Mouse (Mus musculus) cerebellum, adult 11 months (tissue): ENCODE measurements around the gene Ccnb1ip1.
"Not testable (repeated sequence)": the region's sequence is repeated elsewhere in the genome, so short reads cannot be mapped to it uniquely, and the experiment has no call there.

Experiments
- DNase-seq: peaks from one replicate; pipeline ENCODE4 v3.0.0; 2022

Gene Ccnb1ip1

DNA sequence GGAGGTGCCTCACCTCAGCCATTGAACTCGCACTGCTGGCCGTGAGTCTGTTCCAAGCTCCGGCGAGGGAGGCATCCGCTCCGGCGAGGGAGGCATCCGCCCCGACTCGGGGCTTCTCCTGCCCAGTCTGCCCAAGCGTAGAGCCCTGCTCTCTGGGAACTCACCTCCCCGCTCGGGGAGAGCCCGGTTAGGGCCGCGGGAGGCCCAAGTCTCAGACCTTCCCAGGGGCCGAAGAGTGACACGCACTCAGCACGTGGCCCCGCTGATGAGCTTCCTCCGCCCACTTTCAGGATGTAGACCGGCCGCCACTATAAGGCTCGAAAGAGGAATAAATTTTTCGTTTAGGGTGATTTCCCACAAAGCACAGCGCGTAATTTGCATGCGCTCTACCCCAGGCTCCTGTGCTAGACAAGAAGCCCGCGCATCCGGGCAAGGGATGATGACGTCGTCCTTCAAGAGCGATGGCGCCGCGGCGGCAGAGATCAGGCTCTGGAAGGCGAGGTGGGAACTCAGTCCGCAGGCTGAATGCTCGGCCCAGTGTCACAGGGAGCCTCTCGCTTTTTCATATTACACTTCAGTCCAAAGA is at the start of gene Ccnb1ip1, which contains the start of gene Parp2:
TSS of gene Ccnb1ip1 (minus strand) at position 246 of the 586 bp plus-strand sequence.
TSS of gene Parp2 (plus strand) at position 355 of the 586 bp plus-strand sequence.
- peak; percentile 99 for DNase-seq

DNA sequence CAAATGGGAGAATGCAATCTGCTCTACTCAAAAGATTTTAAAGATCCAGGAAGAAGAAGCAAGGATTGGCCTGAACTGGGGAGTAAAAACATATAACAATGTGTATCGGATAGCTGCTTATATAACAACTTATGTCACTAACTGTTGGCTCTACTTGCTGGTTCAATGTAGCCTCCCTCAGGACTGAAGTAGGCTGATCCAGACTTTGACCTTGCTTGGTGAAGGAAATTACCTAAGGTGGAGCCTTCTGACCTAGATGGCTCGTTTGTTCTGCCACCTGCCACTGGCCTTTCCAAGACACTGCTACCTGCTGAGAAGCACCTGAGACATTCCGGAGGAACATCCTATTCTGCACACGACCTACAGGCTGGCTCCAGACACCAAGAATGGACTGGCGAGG is 48.3 kb upstream of the Ccnb1ip1 start:
- no peak for DNase-seq

- no peak for DNase-seq
Measured at GRCm38 (mm10) chr14:50837236-50837635, 29.7 kb upstream of the Ccnb1ip1 start.

DNA sequence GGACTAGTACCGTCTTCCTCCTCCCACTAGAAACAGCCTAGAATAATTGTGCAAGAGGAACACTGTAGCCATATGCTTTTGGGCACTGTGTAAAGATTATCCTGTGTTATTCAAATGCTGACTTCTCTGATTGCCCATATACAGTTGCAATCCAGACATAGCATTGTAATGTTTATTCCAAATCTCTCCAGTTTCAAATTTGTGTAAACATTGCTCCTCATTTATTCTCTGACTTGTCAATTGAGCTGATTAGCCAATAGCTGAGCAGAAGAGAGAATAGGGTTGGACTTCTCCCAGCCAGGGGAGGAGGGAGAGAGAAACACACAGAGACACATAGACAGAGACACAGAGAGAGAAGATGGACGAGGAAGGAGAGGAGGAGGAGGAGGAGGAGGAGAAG is 26.9 kb upstream of the Ccnb1ip1 start:
- no peak for DNase-seq

GRCm38 (mm10) chr14:50833964-50834363 is 26.4 kb upstream of the Ccnb1ip1 start:
- peak; percentile 41 for DNase-seq

GRCm38 (mm10) chr14:50829878-50830277 is 22.3 kb upstream of the Ccnb1ip1 start:
- DNase-seq: no peak

DNA sequence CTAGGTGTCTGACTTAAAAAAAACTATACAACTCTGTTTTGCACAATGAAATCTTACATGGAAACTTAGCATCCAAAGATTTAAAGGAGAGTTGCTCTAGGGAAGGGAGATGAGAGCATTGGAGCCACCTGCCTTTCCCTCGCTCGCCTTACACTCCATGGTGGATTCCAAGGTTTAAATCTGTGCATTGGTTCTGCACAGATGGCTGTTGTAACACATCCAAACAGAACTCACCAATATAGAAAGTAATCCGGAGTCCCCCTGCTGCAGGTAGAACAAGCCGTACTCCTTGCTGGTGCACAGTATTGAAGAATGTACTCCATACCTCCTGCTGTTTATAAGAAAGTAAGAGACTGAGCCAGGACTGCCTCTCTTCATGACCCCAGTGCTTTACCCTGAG is 19.0 kb upstream of the Ccnb1ip1 start:
- no peak for DNase-seq

DNA sequence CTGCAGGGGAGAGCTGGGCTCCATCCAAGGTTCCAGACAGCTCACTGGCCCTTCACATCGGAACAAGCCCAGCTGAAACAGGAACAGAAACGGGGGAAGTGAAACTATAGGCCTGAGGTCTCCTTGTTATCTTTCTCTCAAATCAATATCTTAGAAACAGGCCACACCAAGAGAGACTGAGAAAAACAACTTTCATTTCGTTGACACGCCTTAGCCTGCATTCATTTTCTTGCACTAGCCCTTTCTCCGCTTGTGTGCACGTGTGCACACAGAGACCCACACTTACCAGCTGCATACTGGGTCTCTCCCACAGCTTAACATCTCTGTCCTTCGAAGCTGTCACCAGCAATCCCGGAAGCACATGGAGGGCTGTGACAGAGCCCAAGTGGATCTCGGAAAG is 16.7 kb upstream of the Ccnb1ip1 start:
- no peak for DNase-seq

GRCm38 (mm10) chr14:50823240-50823639 is 15.7 kb upstream of the Ccnb1ip1 start:
- DNase-seq: no peak

DNA sequence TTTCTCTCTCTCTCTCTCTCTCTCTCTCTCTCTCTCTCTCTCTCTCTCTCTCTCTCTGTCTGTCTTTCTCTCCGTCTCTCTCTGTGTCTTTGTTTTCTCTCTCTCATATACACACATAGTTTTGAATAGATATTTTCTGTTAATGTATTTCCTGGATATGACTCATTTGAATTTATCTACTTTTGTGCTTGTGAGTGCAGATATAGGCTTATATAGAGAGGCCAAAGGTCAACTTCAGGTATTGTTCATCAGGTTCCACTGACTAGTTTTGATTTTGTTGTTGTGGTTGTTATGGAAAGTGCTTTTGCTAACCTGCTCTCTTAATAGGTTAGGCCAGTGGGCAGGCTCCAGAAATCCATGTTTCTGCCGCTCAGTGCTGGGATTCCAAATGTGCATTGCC is 5.5 kb upstream of the Ccnb1ip1 start:
- no peak for DNase-seq

DNA sequence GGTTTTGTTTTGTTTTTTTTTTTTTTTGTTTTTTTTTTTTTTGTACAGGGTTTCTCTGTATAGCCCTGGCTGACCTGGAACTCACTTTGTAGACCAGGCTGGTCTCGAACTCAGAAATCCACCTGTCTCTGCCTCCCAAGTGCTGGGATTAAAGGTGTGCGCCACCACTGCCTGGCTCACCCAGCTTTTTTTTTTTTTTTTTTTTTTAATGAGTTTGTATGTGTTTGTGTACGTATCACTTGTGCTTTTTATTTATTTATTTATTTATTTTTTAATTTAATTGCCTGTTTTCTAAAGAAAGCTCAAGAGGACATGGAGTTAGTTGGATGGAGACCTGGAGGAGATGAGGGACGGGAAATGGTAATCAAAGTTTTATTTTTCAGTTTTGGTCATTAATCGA is 1.1 kb downstream of the Ccnb1ip1 start:
- not testable (repeated sequence) for DNase-seq

DNA sequence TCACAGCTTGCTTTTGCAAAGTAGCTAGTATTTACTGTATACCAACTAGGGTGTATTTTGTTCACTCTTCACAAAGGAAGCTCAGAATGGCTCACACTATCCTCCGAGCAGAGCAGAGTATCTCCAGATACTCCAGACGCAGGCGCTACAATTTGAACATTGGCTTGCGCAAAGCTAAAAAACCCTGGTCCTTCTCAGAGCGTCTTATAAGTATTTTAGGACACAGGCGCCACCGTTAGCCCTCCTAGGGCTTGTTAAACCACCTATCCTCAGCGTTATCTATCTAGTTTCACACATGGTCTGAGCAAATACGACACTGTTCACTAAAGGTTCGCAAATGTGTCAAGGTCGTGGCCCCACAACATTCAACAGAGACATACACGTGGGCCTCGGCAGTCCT is 2.8 kb downstream of the Ccnb1ip1 start:
- no peak for DNase-seq

- DNase-seq: no peak
Measured at GRCm38 (mm10) chr14:50802843-50803562, 4.5 kb downstream of the Ccnb1ip1 start.

GRCm38 (mm10) chr14:50802441-50802840 is 5.1 kb downstream of the Ccnb1ip1 start:
- DNase-seq: no peak

GRCm38 (mm10) chr14:50799502-50800259 is 7.9 kb downstream of the Ccnb1ip1 start:
- DNase-seq: peak; percentile 29

- no peak for DNase-seq
Measured at GRCm38 (mm10) chr14:50798512-50798911, 9.0 kb downstream of the Ccnb1ip1 start.

GRCm38 (mm10) chr14:50796464-50796863 is 11.1 kb downstream of the Ccnb1ip1 start:
- DNase-seq: no peak

- no peak for DNase-seq
Measured at GRCm38 (mm10) chr14:50795965-50796364, 11.6 kb downstream of the Ccnb1ip1 start.

DNA sequence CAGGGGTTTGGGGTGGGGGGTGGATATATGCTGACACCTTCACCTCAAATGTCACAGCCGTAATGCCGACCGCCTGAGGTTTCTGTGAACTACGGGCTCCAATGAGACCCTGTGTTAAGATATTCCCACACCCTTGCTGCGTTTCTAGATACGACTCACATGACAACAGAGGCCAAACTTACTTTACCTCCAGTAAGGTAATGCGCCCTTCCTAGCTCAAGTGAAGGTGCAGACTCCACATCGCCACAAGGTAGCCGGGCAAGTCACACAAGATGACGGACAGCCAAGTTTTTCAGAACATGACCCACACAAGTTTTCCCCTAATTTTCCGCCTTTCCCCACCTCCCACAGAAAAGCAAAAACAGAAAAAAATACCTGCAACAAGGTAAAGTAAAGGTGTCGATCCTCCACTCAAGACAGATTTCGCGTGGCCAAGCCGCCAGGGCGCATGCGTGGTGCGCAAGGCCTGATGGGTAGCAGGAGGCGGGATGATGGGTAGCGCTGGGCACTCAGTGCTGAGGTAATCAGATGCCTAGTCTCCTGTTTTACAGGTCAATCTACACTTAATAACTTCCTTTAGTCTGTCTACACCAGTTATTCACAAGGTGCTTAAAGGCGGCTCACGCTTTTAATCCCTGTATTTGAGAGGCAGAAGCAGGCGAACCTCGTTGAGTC is 12.1 kb downstream of the Ccnb1ip1 start:
- DNase-seq: no peak

DNA sequence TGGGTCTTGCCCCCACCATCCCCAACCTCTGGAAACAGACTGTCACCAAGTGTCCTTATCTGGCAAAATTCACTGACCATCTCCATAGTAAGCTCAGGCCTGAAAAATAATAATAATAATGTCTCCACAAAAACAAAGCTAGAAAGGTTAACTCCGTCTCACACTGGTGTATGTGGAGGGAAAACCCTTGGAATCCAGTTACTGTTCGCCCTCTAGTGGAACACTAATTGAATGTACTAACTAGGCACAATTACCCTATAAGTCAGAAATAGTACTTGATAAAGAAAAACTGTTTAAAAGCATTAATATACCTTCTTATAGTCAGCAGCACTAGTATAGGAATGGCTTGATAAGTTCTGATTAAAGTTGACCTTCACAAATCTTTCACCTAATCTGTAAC is 19.4 kb downstream of the Ccnb1ip1 start:
- DNase-seq: no peak

DNA sequence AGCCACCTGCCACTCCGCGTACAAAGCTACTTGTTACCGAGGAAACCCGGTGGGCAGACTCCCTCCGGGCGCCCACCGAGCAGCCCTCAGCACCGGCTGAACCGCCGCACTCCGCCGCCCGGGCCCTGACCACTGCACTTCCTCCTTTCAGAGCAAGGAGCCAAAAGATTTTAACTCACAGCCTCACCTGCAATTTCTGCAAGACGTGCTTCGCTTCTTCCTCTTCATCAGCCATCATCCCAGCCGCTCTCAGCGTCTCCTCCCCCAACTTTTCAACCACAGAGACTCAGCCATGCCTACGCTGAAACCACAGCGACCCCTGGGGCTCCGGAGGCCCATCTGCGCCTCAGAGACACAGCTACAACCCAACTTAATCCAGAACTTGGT is 22.3 kb downstream of the Ccnb1ip1 start, which contains the start of gene Ttc5:
TSS of gene Ttc5 (minus strand) at position 269 of the 387 bp plus-strand sequence.
- peak; percentile 79 for DNase-seq

DNA sequence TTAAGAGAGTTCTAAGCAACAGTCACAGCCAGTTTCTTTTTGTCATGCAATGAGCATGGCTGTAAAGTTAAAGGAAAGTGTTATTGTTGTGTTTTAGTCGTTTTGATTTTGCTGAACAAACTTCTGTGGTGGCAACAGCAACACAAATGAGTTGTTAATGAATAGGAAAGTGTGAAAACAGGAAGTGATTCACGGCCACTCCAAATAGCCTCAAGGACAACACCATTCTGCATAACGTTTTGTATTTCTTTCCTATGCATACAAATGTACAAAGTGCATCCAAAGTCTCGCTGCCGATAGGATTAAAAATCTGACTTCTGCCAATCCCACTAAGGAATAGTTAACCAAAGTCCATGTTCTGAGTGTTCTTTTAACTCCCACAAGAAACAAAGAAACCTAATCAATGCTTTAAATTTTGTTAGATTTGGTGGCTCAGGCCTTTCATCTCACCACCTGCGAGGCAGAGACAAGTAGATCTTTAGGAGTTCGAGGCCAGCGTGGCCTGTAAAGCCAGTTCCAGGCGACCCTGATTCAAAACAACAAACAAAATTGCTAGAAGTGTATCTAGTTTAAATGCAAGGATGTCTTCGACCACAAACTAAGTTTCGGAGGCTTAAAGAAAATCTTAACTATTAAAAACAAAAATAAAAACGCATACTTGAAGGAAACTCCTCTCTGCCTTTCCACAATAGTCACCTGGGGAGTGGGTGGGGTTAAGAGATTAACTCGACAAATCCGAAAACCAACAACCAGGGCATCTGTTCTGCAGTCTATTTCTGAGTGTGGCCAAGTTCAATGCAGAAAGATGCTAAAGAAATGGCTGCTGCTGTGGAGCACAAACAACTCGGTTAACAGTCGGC is 22.9 kb downstream of the Ccnb1ip1 start:
- DNase-seq: no peak
